Mouse (Mus musculus): ENCODE measurements around the gene Kbtbd13. TPM values are rescaled to one million over a fixed set of nuclear protein-coding genes. Genes with fewer than 3 reads are reported as not detected.
"Not testable (repeated sequence)": the region's sequence is repeated elsewhere in the genome, so short reads cannot be mapped to it uniquely, and the experiment has no call there.

Kbtbd13 gene
- polyA plus RNA-seq, 1 experiment from 2014 or later, result 1.6 TPM

GRCm38 (mm10) chr9:65345439-65345838, 46.0 kb downstream of the Kbtbd13 start:
- WGBS, result 69% methylated on average over 11 of the region's 11 CpGs
- not testable (repeated sequence) for ATAC-seq (ENCODE audit: low FRiP score, low read depth); H3K36me3 ChIP-seq; H3K9me3 ChIP-seq; H3K27me3 ChIP-seq
- Histone ChIP-seq H3K27ac (peak overlapping the region; percentile 93), H3K4me1 (peaks cover 13% of the 10 kb centered on the region), H3K4me3 (peak overlapping the region; percentile 100), H3K9ac (peak overlapping the region; percentile 98), H3K4me2 (replicated peaks) (peak overlapping the region; percentile 81)

- ATAC-seq (ENCODE audit: low FRiP score, low read depth), result no peak
- no peak overlapping the region for H3K27ac ChIP-seq
- H3K9me3 ChIP-seq, result peaks cover 6% of the 10 kb centered on the region; the same call in 1 of the 2 replicates
- H3K4me2 ChIP-seq (replicated peaks), result no peak overlapping the region
- no peak overlapping the region for H3K4me3 ChIP-seq
- H3K27me3 ChIP-seq, result no peaks in the 10 kb centered on the region
- H3K36me3 ChIP-seq, result no peaks in the 10 kb centered on the region
- 82% methylated on average over 2 of the region's 2 CpGs for WGBS
- H3K4me1 ChIP-seq, result 0 out of 2 replicates have a peak, but pooled peaks cover 2% of the 10 kb centered on the region
- H3K9ac ChIP-seq, result no peak overlapping the region
These were observed 51.0 kb downstream of the Kbtbd13 start for GRCm38 (mm10) chr9:65340414-65340813.

GRCm38 (mm10) chr9:65339146-65339545, 52.3 kb downstream of the Kbtbd13 start:
- ATAC-seq (ENCODE audit: low FRiP score, low read depth), result no peak
- Histone ChIP-seq H3K27ac (no peak overlapping the region), H3K36me3 (no peaks in the 10 kb centered on the region)

More at GRCm38 (mm10) chr9:65339146-65339545, 52.3 kb downstream of the Kbtbd13 start:
- no peaks in the 10 kb centered on the region for H3K27me3 ChIP-seq
- no peak overlapping the region for H3K9ac ChIP-seq
- 88% methylated on average over 4 of the region's 4 CpGs for WGBS
- no peaks in the 10 kb centered on the region for H3K4me1 ChIP-seq
- peaks cover 6% of the 10 kb centered on the region; the same call in 1 of the 2 replicates for H3K9me3 ChIP-seq
- no peak overlapping the region for H3K4me3 ChIP-seq
- H3K4me2 ChIP-seq (replicated peaks), result no peak overlapping the region

Other genes starting within 250 kb of the Kbtbd13 start
- gene Parp16, start 196.3 kb downstream of the Kbtbd13 start, polyA plus RNA-seq (2015; fragmentation: Nextera tagmentation; extraction: Ambion mirVana), result 7.0 and 7.1 TPM in 2 replicates
- 1.9 TPM in 2 replicates for gene Cilp, start 126.5 kb downstream of the Kbtbd13 start, polyA plus RNA-seq (2015; fragmentation: Nextera tagmentation; extraction: Ambion mirVana)
- gene Clpx, start 97.4 kb downstream of the Kbtbd13 start, polyA plus RNA-seq (2015; fragmentation: Nextera tagmentation; extraction: Ambion mirVana), result 62.3 and 66.2 TPM in 2 replicates
- gene Pdcd7, start 45.5 kb downstream of the Kbtbd13 start, polyA plus RNA-seq (2015; fragmentation: Nextera tagmentation; extraction: Ambion mirVana), result 10.4 and 10.6 TPM in 2 replicates
- 0.42 and 0.49 TPM in 2 replicates for gene Ubap1l, start 30.6 kb downstream of the Kbtbd13 start, polyA plus RNA-seq (2015; fragmentation: Nextera tagmentation; extraction: Ambion mirVana)
- gene Rasl12, start 6.9 kb upstream of the Kbtbd13 start, polyA plus RNA-seq (2015; fragmentation: Nextera tagmentation; extraction: Ambion mirVana), result 9.7 and 11.1 TPM in 2 replicates
- gene Slc51b, start 31.3 kb upstream of the Kbtbd13 start, polyA plus RNA-seq (2015; fragmentation: Nextera tagmentation; extraction: Ambion mirVana), result not detected in 2 replicates
- gene Mtfmt, start 44.1 kb upstream of the Kbtbd13 start, polyA plus RNA-seq (2015; fragmentation: Nextera tagmentation; extraction: Ambion mirVana), result 24.2 and 25.2 TPM in 2 replicates
- gene Spg21, start 69.3 kb upstream of the Kbtbd13 start, polyA plus RNA-seq (2015; fragmentation: Nextera tagmentation; extraction: Ambion mirVana), result 141 and 144 TPM in 2 replicates
- gene Ankdd1a, start 128.5 kb upstream of the Kbtbd13 start, polyA plus RNA-seq (2015; fragmentation: Nextera tagmentation; extraction: Ambion mirVana), result not detected in 2 replicates
- 13.9 and 16.2 TPM in 2 replicates for gene Plekho2, start 188.4 kb upstream of the Kbtbd13 start, polyA plus RNA-seq (2015; fragmentation: Nextera tagmentation; extraction: Ambion mirVana)
- 15.1 and 16.0 TPM in 2 replicates for gene Pif1, start 195.5 kb upstream of the Kbtbd13 start, polyA plus RNA-seq (2015; fragmentation: Nextera tagmentation; extraction: Ambion mirVana)
- 15.3 and 16.1 TPM in 2 replicates for gene Rbpms2, start 238.0 kb upstream of the Kbtbd13 start, polyA plus RNA-seq (2015; fragmentation: Nextera tagmentation; extraction: Ambion mirVana)

Measured in limb, embryonic 13.5 days (tissue).